Mouse (Mus musculus): Measurements from ENCODE around the gene Igf1r.

DNA sequence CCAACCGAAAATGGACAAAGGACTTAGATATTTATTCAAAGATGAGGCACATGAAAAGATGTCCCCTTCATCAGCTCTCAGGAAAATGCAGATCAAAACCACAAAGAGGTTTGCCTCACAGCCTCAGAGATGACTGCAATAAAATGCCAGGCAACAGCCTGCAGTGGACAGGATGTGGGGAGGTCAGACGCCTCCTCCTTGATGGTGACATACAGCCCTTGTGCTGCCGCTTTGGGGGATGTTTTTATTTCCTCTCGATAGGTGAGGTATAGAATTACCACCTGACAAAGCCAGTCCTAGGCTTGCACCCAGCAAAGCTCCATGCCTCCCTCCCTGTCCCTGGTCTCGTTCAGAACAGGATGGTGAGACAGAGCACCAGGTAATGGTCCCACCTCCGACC is 40.8 kb upstream of the Igf1r start:
- TF ChIP-seq EP300 (IDR thresholded peaks at IDR 0.05) (no peak), CTCF (IDR thresholded peaks at IDR 0.05) (no peak)
